Mouse (Mus musculus) heart, embryonic 12.5 days (tissue): Measurements from ENCODE around the gene Dll1. TPM values are rescaled to one million over a fixed set of nuclear protein-coding genes. Genes with fewer than 3 reads are reported as not detected.

Experiments
- ATAC-seq: fragments of 200-750 bp; cut with Nextera tagmentation; 2 replicates; pipeline ENCODE4 v1.8.0; 2017; ENCODE audit warnings: moderate TSS enrichment, moderate library complexity; ENCODE audit not compliant: insufficient number of reproducible peaks, low FRiP score
- H3K27ac ChIP-seq: fragments of 300-500 bp; sonication (generic); 2 replicates; pipeline ENCODE4 v1.5.1; 2016; ENCODE audit warnings: mild to moderate bottlenecking, moderate library complexity; ENCODE audit not compliant: poor library complexity, severe bottlenecking
- H3K27me3 ChIP-seq: fragments of 300-500 bp; sonication (generic); replicated peaks from 2 replicates; pipeline ENCODE4 v1.6.1; 2016; ENCODE audit warnings: mild to moderate bottlenecking, moderate library complexity
- H3K36me3 ChIP-seq: fragments of 300-500 bp; sonication (generic); 2 replicates; pipeline ENCODE4 v1.6.1; 2016; ENCODE audit warnings: mild to moderate bottlenecking, moderate library complexity
- H3K4me1 ChIP-seq: fragments of 300-500 bp; sonication (generic); replicated peaks from 2 replicates; pipeline ENCODE4 v1.6.1; 2016; ENCODE audit warnings: mild to moderate bottlenecking
- H3K4me2 ChIP-seq: fragments of 300-500 bp; sonication (generic); 2 replicates; pipeline ENCODE4 v1.6.1; 2016; ENCODE audit warnings: mild to moderate bottlenecking, moderate library complexity
- H3K4me3 ChIP-seq: fragments of 300-500 bp; sonication (generic); 2 replicates; pipeline ENCODE4 v1.5.1; 2016; ENCODE audit warnings: mild to moderate bottlenecking
- H3K9ac ChIP-seq: fragments of 300-500 bp; sonication (generic); 2 replicates; pipeline ENCODE4 v1.6.1; 2016; ENCODE audit warnings: mild to moderate bottlenecking, moderate library complexity
- H3K9me3 ChIP-seq: fragments of 300-500 bp; sonication (generic); replicated peaks from 2 replicates; pipeline ENCODE4 v1.6.1; 2016; ENCODE audit warnings: mild to moderate bottlenecking, moderate library complexity
- WGBS: fragments of 180-500 bp; shearing (Covaris S2); methylation state at CpG from one replicate; pipeline ENCODE4 v1.1.7; 2016; 5-methylcytosine and 5-hydroxymethylcytosine counted together
- polyA plus RNA-seq: library from polyadenylated mRNA; unstranded; fragments of >200 nt; fragmentation: Nextera tagmentation; extraction: Ambion mirVana; gene quantifications from 2 replicates; pipeline ENCODE4 v1.2.1, GENCODE M21; 2016

Dll1 gene
- polyA plus RNA-seq, 1 experiment from 2014 or later, result 11.8 TPM

- H3K9me3 ChIP-seq, result no peaks in the 10 kb centered on the region
- peaks cover 47% of the 10 kb centered on the region for H3K36me3 ChIP-seq
- peaks cover 5% of the 10 kb centered on the region for H3K4me1 ChIP-seq
- ATAC-seq, result no peak
- H3K4me3 ChIP-seq, result no peak overlapping the region
- H3K27me3 ChIP-seq, result no peaks in the 10 kb centered on the region
- H3K27ac ChIP-seq, result no peak overlapping the region
- H3K9ac ChIP-seq, result no peak overlapping the region
- 93% methylated on average over 17 of the region's 17 CpGs for WGBS
- no peak overlapping the region for H3K4me2 ChIP-seq
These were observed 25.0 kb upstream of the Dll1 start for GRCm38 (mm10) chr17:15401716-15402115.

GRCm38 (mm10) chr17:15395997-15396675, 19.5 kb upstream of the Dll1 start, which contains the start of gene Fam120b:
Gene Fam120b, plus strand, starts transcription at chr17:15396202.
- peak within 1 kb of the TSS; percentile 91 for H3K9ac ChIP-seq
- WGBS, result under 1% methylated on average over 31 of the region's 31 CpGs
- peaks cover 14% of the 10 kb centered on the region for H3K27me3 ChIP-seq
- peak; percentile 91 for ATAC-seq
- peak within 1 kb of the TSS; percentile 89 for H3K4me2 ChIP-seq
- peak within 1 kb of the TSS; percentile 94 for H3K4me3 ChIP-seq
- H3K36me3 ChIP-seq, result no peaks in the 10 kb centered on the region
- H3K27ac ChIP-seq, result peak within 1 kb of the TSS; percentile 84
- H3K4me1 ChIP-seq, result peaks cover 14% of the 10 kb centered on the region
- no peaks in the 10 kb centered on the region for H3K9me3 ChIP-seq

- WGBS, result 68% methylated on average over 8 of the region's 8 CpGs
- no peak overlapping the region for H3K9ac ChIP-seq
- peaks cover 12% of the 10 kb centered on the region for H3K27me3 ChIP-seq
- H3K4me2 ChIP-seq, result no peak overlapping the region
- H3K27ac ChIP-seq, result no peak overlapping the region
- H3K9me3 ChIP-seq, result no peaks in the 10 kb centered on the region
- no peak for ATAC-seq
- H3K4me3 ChIP-seq, result no peak overlapping the region
- H3K4me1 ChIP-seq, result no peaks in the 10 kb centered on the region
- no peaks in the 10 kb centered on the region for H3K36me3 ChIP-seq
These were observed 12.7 kb upstream of the Dll1 start for GRCm38 (mm10) chr17:15389356-15389755.

GRCm38 (mm10) chr17:15388892-15389291, 12.2 kb upstream of the Dll1 start:
- no peak overlapping the region for H3K4me2 ChIP-seq
- no peak for ATAC-seq
- H3K4me1 ChIP-seq, result no peaks in the 10 kb centered on the region
- WGBS, result 64% methylated on average over 4 of the region's 4 CpGs
- H3K27ac ChIP-seq, result no peak overlapping the region
- no peaks in the 10 kb centered on the region for H3K36me3 ChIP-seq
- no peaks in the 10 kb centered on the region for H3K9me3 ChIP-seq
- H3K27me3 ChIP-seq, result peaks cover 11% of the 10 kb centered on the region
- H3K4me3 ChIP-seq, result no peak overlapping the region
- no peak overlapping the region for H3K9ac ChIP-seq

GRCm38 (mm10) chr17:15383360-15383759, 6.7 kb upstream of the Dll1 start:
- no peak overlapping the region for H3K27ac ChIP-seq
- ATAC-seq, result no peak
- no peak overlapping the region for H3K9ac ChIP-seq
- no peaks in the 10 kb centered on the region for H3K36me3 ChIP-seq
- peaks cover 54% of the 10 kb centered on the region for H3K27me3 ChIP-seq
- peaks cover 11% of the 10 kb centered on the region; the same call in 1 of the 2 replicates for H3K4me1 ChIP-seq
- no peak overlapping the region for H3K4me2 ChIP-seq
- WGBS, result 89% methylated on average over 5 of the region's 5 CpGs
- no peaks in the 10 kb centered on the region for H3K9me3 ChIP-seq
- no peak overlapping the region for H3K4me3 ChIP-seq

GRCm38 (mm10) chr17:15381869-15382660, 5.4 kb upstream of the Dll1 start:
- Histone ChIP-seq H3K4me2 (no peak overlapping the region), H3K27ac (no peak overlapping the region), H3K4me1 (peaks cover 17% of the 10 kb centered on the region; the same call in 1 of the 2 replicates), H3K4me3 (no peak overlapping the region), H3K27me3 (peaks cover 63% of the 10 kb centered on the region), H3K9me3 (no peaks in the 10 kb centered on the region), H3K36me3 (no peaks in the 10 kb centered on the region), H3K9ac (no peak overlapping the region)
- WGBS, result 40% methylated on average over 7 of the region's 7 CpGs
- no peak for ATAC-seq

GRCm38 (mm10) chr17:15381092-15381860, 4.6 kb upstream of the Dll1 start:
- H3K9ac ChIP-seq, result peak overlapping the region; percentile 54; the same call in 1 of the 2 replicates
- H3K4me2 ChIP-seq, result peak overlapping the region; percentile 79
- H3K4me1 ChIP-seq, result peaks cover 23% of the 10 kb centered on the region; the same call in 1 of the 2 replicates
- 0 out of 2 replicates have a peak, but pooled peaks have one; percentile 3 for ATAC-seq
- H3K9me3 ChIP-seq, result no peaks in the 10 kb centered on the region
- H3K27me3 ChIP-seq, result peaks cover 70% of the 10 kb centered on the region
- no peak overlapping the region for H3K27ac ChIP-seq
- no peaks in the 10 kb centered on the region for H3K36me3 ChIP-seq
- H3K4me3 ChIP-seq, result peak overlapping the region; percentile 51
- WGBS, result 9% methylated on average over 22 of the region's 22 CpGs

GRCm38 (mm10) chr17:15380641-15381051, 4.0 kb upstream of the Dll1 start:
- Histone ChIP-seq H3K27me3 (peaks cover 70% of the 10 kb centered on the region), H3K9ac (peak overlapping the region; percentile 54), H3K27ac (no peak overlapping the region), H3K4me2 (peak overlapping the region; percentile 79), H3K4me1 (peaks cover 23% of the 10 kb centered on the region; the same call in 1 of the 2 replicates), H3K9me3 (no peaks in the 10 kb centered on the region), H3K4me3 (peak overlapping the region; percentile 51), H3K36me3 (no peaks in the 10 kb centered on the region)
- WGBS, result under 1% methylated on average over 27 of the region's 27 CpGs
- 0 out of 2 replicates have a peak, but pooled peaks have one; percentile 3 for ATAC-seq

- Histone ChIP-seq H3K9ac (peak overlapping the region; percentile 54), H3K4me2 (peak overlapping the region; percentile 79), H3K4me1 (peaks cover 28% of the 10 kb centered on the region), H3K27ac (no peak overlapping the region), H3K9me3 (no peaks in the 10 kb centered on the region), H3K27me3 (peaks cover 74% of the 10 kb centered on the region), H3K36me3 (no peaks in the 10 kb centered on the region), H3K4me3 (peak overlapping the region; percentile 51)
- 15% methylated on average over 17 of the region's 17 CpGs for WGBS
- ATAC-seq, result no peak
These were observed 3.3 kb upstream of the Dll1 start for GRCm38 (mm10) chr17:15379741-15380526.

- no peak overlapping the region for H3K4me3 ChIP-seq
- no peak for ATAC-seq
- H3K9me3 ChIP-seq, result no peaks in the 10 kb centered on the region
- H3K27ac ChIP-seq, result no peak overlapping the region
- H3K4me2 ChIP-seq, result no peak overlapping the region
- H3K27me3 ChIP-seq, result peaks cover 84% of the 10 kb centered on the region
- 14% methylated on average over 15 of the region's 15 CpGs for WGBS
- no peaks in the 10 kb centered on the region for H3K36me3 ChIP-seq
- peaks cover 34% of the 10 kb centered on the region for H3K4me1 ChIP-seq
- no peak overlapping the region for H3K9ac ChIP-seq
These were observed 1.9 kb upstream of the Dll1 start for GRCm38 (mm10) chr17:15378413-15379109.
